Mouse (Mus musculus) heart, postnatal 0 days (tissue): ENCODE measurements at regions not wholly inside any gene's neighbourhood (a gene's known extent, or its start where the extent isn't known, plus 50 kb on each side); places are given as distances from the start of the nearest gene placed in this dataset.
"Not testable (repeated sequence)": the region's sequence is repeated elsewhere in the genome, so short reads cannot be mapped to it uniquely, and the experiment has no call there.

Source experiments
- ATAC-seq: fragments of 200-750 bp; cut with Nextera tagmentation; 2 replicates; pipeline ENCODE4 v1.8.0; 2017; ENCODE audit warnings: low read depth, moderate number of reproducible peaks, moderate library complexity; ENCODE audit not compliant: insufficient read depth
- DNase-seq: peaks from one replicate; pipeline ENCODE4 v3.0.0-alpha.2; 2016; ENCODE audit warnings: low spot score
- H3K27ac ChIP-seq: fragments of 300-500 bp; sonication (generic); 2 replicates; pipeline ENCODE4 v1.5.1; 2014; ENCODE audit warnings: low read depth, mild to moderate bottlenecking
- H3K27me3 ChIP-seq: fragments of 300-500 bp; sonication (generic); 2 replicates; pipeline ENCODE4 v1.6.1; 2014; ENCODE audit warnings: low read length, mixed read lengths; ENCODE audit not compliant: control insufficient read depth, insufficient read depth
- H3K36me3 ChIP-seq: fragments of 300-500 bp; sonication (generic); replicated peaks from 2 replicates; pipeline ENCODE4 v1.6.1; 2014; ENCODE audit warnings: low read length, mixed read lengths; ENCODE audit not compliant: control insufficient read depth, insufficient read depth
- H3K4me1 ChIP-seq: fragments of 300-500 bp; sonication (generic); 2 replicates; pipeline ENCODE4 v1.6.1; 2014; ENCODE audit warnings: antibody characterized with exemption; ENCODE audit not compliant: control insufficient read depth, insufficient read depth
- H3K4me2 ChIP-seq: fragments of 300-500 bp; sonication (generic); 2 replicates; pipeline ENCODE4 v1.6.1; 2014; ENCODE audit warnings: low read depth, mild to moderate bottlenecking, low read length, moderate library complexity
- H3K4me3 ChIP-seq: fragments of 300-500 bp; sonication (generic); 2 replicates; pipeline ENCODE4 v1.5.1; 2014; ENCODE audit warnings: low read depth, low read length
- H3K9ac ChIP-seq: fragments of 300-500 bp; sonication (generic); replicated peaks from 2 replicates; pipeline ENCODE4 v1.6.1; 2014; ENCODE audit warnings: low read depth, low read length, mixed read lengths
- H3K9me3 ChIP-seq: fragments of 300-500 bp; sonication (generic); replicated peaks from 2 replicates; pipeline ENCODE4 v1.6.1; 2016; ENCODE audit warnings: low read length; ENCODE audit not compliant: control insufficient read depth
- CTCF ChIP-seq: IDR thresholded peaks from 2 replicates; pipeline ENCODE4 v1.5.1; 2016; ENCODE audit warnings: antibody characterized with exemption, control low read depth, low read depth
- EP300 ChIP-seq: IDR thresholded peaks from 2 replicates; pipeline ENCODE4 v1.6.1; 2016; ENCODE audit warnings: antibody characterized with exemption, low read depth
- WGBS: fragments of 180-500 bp; shearing (Covaris S2); extraction: QIAGEN DNeasy Blood & Tissue Kit; methylation state at CpG from one replicate; pipeline ENCODE4 v1.1.7; 2014; 5-methylcytosine and 5-hydroxymethylcytosine counted together

- H3K9me3 ChIP-seq: no peaks in the 10 kb centered on the region
- H3K36me3 ChIP-seq: no peaks in the 10 kb centered on the region
- TF ChIP-seq CTCF: no peak
- no peak for TF ChIP-seq EP300
- no peaks in the 10 kb centered on the region for H3K4me1 ChIP-seq
- no peak overlapping the region for H3K4me2 ChIP-seq
- no peaks in the 10 kb centered on the region for H3K27me3 ChIP-seq
- 70% methylated on average over 4 of the region's 4 CpGs for WGBS
- ATAC-seq (no peak), DNase-seq (no peak)
- H3K9ac ChIP-seq: no peak overlapping the region
- no peak overlapping the region for H3K27ac ChIP-seq
- no peak overlapping the region for H3K4me3 ChIP-seq
Measured at GRCm38 (mm10) chr6:16765354-16765753, 132.9 kb downstream of the Tfec start.

DNA sequence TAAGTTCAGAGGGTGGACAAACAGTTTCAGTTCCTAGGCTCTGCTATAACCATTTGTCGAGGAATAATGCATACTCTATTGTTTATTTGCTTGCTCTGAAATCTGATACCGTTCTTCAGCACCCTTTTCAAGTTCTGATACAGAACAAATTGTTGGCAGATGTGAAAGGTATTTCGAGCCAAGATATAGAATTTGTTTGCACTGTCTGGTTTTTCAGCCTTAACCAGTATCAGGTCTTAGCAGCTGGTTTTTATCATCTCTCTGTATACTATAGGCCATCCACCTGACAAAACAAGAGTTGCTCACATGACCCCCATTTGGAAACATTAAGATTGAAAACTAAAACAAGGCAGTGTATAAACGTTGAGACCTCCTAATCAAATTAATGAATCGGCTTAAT is 133.5 kb downstream of the Tfec start:
- Histone ChIP-seq H3K27ac (no peak overlapping the region), H3K4me2 (no peak overlapping the region), H3K9ac (no peak overlapping the region), H3K4me1 (no peaks in the 10 kb centered on the region), H3K36me3 (no peaks in the 10 kb centered on the region), H3K27me3 (no peaks in the 10 kb centered on the region), H3K9me3 (no peaks in the 10 kb centered on the region), H3K4me3 (no peak overlapping the region)
- no peak for DNase-seq
- ATAC-seq: no peak
- TF ChIP-seq CTCF (no peak), EP300 (no peak)
- WGBS: 50% methylated on average over 5 of the region's 5 CpGs

DNA sequence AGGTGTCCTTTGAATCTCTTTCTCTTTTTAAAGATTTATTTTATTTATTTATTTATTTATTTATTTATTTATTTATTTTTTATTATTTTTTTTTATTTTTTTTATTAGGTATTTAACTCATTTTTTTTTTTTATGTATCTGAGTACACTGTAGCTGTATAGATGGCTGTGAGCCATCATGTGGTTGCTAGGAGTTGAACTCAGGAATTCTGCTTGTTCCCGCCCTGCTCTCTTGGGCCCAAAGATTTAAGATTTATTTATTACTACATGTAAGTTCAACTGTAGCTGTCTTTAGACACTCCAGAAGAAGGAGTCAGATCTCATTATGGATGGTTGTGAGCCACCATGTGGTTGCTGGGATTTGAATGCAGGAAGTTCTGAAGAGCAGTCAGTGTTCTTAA is 143.2 kb downstream of the Tfec start:
- H3K27ac ChIP-seq, ATAC-seq, H3K4me2 ChIP-seq, H3K9me3 ChIP-seq, H3K4me1 ChIP-seq, H3K9ac ChIP-seq, H3K36me3 ChIP-seq, H3K27me3 ChIP-seq, DNase-seq, H3K4me3 ChIP-seq: not testable (repeated sequence)
- WGBS: 97% methylated on average over 1 of the region's 1 CpGs

DNA sequence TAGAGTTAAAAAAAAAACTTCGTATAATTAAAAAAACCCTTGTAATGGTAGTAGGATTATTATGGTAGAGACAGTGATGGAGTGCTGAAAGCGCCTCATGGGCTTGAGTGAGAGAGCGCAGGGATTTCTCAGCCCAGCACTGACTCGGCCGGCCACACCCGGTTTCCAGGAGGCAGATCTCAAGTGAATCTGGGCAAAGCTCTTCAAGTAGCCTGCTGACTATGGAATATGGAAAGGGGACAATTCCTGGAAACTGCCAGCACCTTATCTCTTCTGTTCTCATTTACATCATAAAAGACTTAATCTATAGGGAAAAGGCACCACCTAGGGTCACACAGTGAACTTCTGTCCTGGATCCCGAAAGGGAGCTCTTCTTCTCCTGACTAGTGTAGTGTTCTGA is 165.1 kb downstream of the Tfec start:
- 56% methylated on average over 7 of the region's 7 CpGs for WGBS
- TF ChIP-seq CTCF (no peak), EP300 (no peak)
- Histone ChIP-seq H3K36me3 (no peaks in the 10 kb centered on the region), H3K27me3 (no peaks in the 10 kb centered on the region), H3K4me1 (no peaks in the 10 kb centered on the region), H3K4me2 (no peak overlapping the region), H3K4me3 (no peak overlapping the region), H3K9ac (no peak overlapping the region), H3K9me3 (no peaks in the 10 kb centered on the region), H3K27ac (no peak overlapping the region)
- no peak for DNase-seq
- ATAC-seq: no peak

DNA sequence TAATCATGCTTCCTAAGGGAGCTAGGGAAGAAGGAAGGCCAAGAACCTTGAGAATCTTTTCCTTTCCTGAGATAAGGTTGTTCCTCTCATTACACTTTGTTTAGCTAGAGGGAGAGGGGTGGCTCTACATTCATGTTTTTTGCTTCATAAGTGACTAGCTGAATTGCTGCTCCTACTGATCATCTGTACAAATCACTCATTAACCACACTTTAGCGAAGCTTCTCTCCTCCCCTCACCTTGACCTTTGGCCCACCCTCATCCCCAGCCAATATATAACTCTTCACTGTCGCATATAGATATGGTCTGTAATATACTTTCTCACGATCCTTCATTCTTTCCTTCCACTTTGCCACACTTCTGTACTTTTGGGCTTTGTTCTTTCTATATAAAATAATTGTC is 166.1 kb downstream of the Tfec start:
- Histone ChIP-seq H3K4me2 (no peak overlapping the region), H3K9ac (no peak overlapping the region), H3K4me1 (no peaks in the 10 kb centered on the region), H3K27me3 (no peaks in the 10 kb centered on the region), H3K4me3 (no peak overlapping the region), H3K27ac (no peak overlapping the region), H3K9me3 (no peaks in the 10 kb centered on the region), H3K36me3 (no peaks in the 10 kb centered on the region)
- 76% methylated on average over 3 of the region's 3 CpGs for WGBS
- ATAC-seq: no peak
- DNase-seq: no peak
- no peak for TF ChIP-seq CTCF
- no peak for TF ChIP-seq EP300

DNA sequence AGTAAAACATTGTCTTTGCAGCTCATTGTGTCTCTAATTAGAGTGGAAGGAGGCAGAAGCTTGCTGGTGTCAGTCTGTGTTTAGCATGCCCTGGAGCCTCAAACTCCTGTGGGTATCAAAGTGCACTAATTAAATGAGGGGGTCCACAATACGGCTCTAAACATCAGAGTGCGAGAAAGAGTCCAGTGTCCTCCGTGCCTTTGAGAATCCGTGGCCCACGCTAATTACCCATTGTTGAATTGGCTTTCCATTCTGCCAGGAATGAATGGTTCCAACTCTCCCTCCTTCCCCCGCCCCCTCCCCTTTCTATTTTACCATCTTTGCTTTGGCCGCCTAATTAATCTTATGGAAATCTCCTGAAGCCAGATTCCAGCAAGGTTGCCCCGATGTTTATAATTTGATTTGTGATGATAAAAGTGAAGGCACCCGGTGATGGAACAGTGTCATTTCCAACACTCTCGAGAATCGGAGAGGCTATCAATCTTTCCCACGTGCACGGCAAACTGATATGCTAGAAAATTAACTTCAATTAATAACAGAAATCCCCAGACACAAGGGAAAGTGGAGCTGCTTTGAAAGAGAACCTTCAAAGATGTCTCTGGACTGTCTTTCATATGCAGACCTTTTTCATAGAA is 170.9 kb downstream of the Tfec start:
- Histone ChIP-seq H3K4me2 (no peak overlapping the region), H3K4me1 (no peaks in the 10 kb centered on the region), H3K27me3 (no peaks in the 10 kb centered on the region), H3K27ac (no peak overlapping the region), H3K36me3 (no peaks in the 10 kb centered on the region), H3K9ac (no peak overlapping the region), H3K9me3 (no peaks in the 10 kb centered on the region), H3K4me3 (no peak overlapping the region)
- 61% methylated on average over 13 of the region's 13 CpGs for WGBS
- no peak for DNase-seq
- ATAC-seq: no peak
- TF ChIP-seq CTCF: no peak
- TF ChIP-seq EP300: no peak
